Mouse (Mus musculus) embryonic fibroblast, embryonic 13.5 days (primary cell): ENCODE measurements at regions not wholly inside any gene's neighbourhood (a gene's known extent, or its start where the extent isn't known, plus 50 kb on each side); places are given as distances from the start of the nearest gene placed in this dataset.

Experiments
- CTCF ChIP-seq: IDR thresholded peaks from 2 replicates; pipeline ENCODE4 v1.5.1; 2011; ENCODE audit warnings: mild to moderate bottlenecking, control low read depth, low read length, moderate library complexity, borderline replicate concordance; ENCODE audit not compliant: insufficient read depth
- POLR2A ChIP-seq: IDR thresholded peaks from 2 replicates; pipeline ENCODE4 v1.6.1; 2011; ENCODE audit warnings: low read depth, mild to moderate bottlenecking, control low read depth, low read length, moderate library complexity

DNA sequence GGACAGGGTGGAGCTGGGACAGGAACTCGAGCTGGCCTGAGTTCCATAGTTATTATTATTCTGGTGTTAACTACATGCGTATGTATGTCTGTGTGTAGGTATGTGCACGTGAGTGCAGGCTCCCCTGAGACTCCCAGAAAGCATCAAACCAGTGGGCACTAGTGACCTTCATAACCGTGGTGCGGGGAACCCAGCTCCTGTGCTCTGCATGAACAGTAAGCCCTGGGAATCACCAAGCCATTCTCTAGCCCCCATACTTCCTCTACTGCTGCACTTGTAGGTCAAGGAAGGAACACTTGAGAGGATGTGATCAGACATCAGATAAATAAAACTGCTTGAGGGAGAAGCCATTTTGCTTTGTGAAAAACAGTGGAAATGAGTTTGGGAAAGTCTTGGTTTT is 211.2 kb downstream of the Btg1 start:
- TF ChIP-seq CTCF (no peak), POLR2A (no peak)
